Mouse (Mus musculus) liver, embryonic 16.5 days (tissue): ENCODE results near the gene Gja8. TPM values are rescaled to one million over a fixed set of nuclear protein-coding genes. Genes with fewer than 3 reads are reported as not detected.
A peak's percentile ranks its signal among the peaks of the same experiment; 100 is the strongest.

ENCODE experiments used
- ATAC-seq: fragments of 200-750 bp; cut with Nextera tagmentation; 2 replicates; pipeline ENCODE4 v1.8.0; 2017; ENCODE audit warnings: low read depth, mild to moderate bottlenecking, moderate number of reproducible peaks, moderate library complexity
- H3K27ac ChIP-seq: fragments of 300-500 bp; sonication (generic); 2 replicates; pipeline ENCODE4 v1.5.1; 2014; ENCODE audit warnings: mild to moderate bottlenecking, low read length
- H3K27me3 ChIP-seq: fragments of 300-500 bp; sonication (generic); 2 replicates; pipeline ENCODE4 v1.6.1; 2014; ENCODE audit warnings: low read depth, low read length, mixed read lengths; ENCODE audit not compliant: control insufficient read depth, insufficient read depth
- H3K36me3 ChIP-seq: fragments of 300-500 bp; sonication (generic); 2 replicates; pipeline ENCODE4 v1.6.1; 2014; ENCODE audit warnings: mild to moderate bottlenecking; ENCODE audit not compliant: control insufficient read depth, insufficient read depth
- H3K4me1 ChIP-seq: fragments of 300-500 bp; sonication (generic); 2 replicates; pipeline ENCODE4 v1.6.1; 2014; ENCODE audit warnings: low read depth, low read length, mixed read lengths; ENCODE audit not compliant: control insufficient read depth
- H3K4me2 ChIP-seq: fragments of 300-500 bp; sonication (generic); 2 replicates; pipeline ENCODE4 v1.6.1; 2014; ENCODE audit warnings: low read depth, low read length, mixed read lengths
- H3K4me3 ChIP-seq: fragments of 300-500 bp; sonication (generic); 2 replicates; pipeline ENCODE4 v1.5.1; 2014; ENCODE audit warnings: low read depth, mild to moderate bottlenecking, low read length
- H3K9ac ChIP-seq: fragments of 300-500 bp; sonication (generic); 2 replicates; pipeline ENCODE4 v1.6.1; 2014; ENCODE audit warnings: low read depth, low read length
- H3K9me3 ChIP-seq: fragments of 300-500 bp; sonication (generic); replicated peaks from 2 replicates; pipeline ENCODE4 v1.6.1; 2016; ENCODE audit warnings: low read length; ENCODE audit not compliant: control insufficient read depth
- WGBS: fragments of 180-500 bp; shearing (Covaris S2); extraction: QIAGEN DNeasy Blood & Tissue Kit; methylation state at CpG from one replicate; pipeline ENCODE4 v1.1.7; 2014; ENCODE audit not compliant: insufficient replicate concordance; 5-methylcytosine and 5-hydroxymethylcytosine counted together
- polyA plus RNA-seq: library from polyadenylated mRNA; unstranded; fragments of >200 nt; fragmentation: Nextera tagmentation; extraction: Ambion mirVana; gene quantifications from 2 replicates; pipeline ENCODE4 v1.2.1, GENCODE M21; 2015

Gene Gja8
- polyA plus RNA-seq, 1 experiment from 2014 or later = not detected

DNA sequence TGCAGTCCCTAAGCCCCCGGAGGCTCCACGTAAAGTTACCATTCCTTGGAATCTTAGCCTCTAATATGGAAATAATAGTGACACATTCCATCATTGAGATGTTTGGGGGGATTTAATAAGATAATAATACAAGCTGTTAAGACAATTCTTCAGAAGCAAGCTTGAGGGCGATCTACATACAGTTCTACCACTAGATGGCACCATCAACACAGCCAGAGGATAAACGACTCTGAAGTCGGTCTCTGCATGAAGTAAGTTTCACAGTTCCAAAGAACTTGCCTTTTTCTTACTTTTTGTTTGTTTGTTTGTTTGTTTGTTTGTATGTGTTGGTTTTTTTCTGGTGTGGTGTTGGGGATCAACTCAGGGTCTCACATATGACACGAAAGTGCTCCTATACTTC is 10.4 kb upstream of the Gja8 start:
- Histone ChIP-seq H3K4me2 (no peak overlapping the region), H3K36me3 (no peaks in the 10 kb centered on the region), H3K27ac (no peak overlapping the region), H3K9me3 (no peaks in the 10 kb centered on the region), H3K4me1 (no peaks in the 10 kb centered on the region), H3K27me3 (no peaks in the 10 kb centered on the region), H3K9ac (no peak overlapping the region), H3K4me3 (no peak overlapping the region)
- no peak for ATAC-seq
- WGBS = 6% methylated on average over 6 of the region's 6 CpGs

DNA sequence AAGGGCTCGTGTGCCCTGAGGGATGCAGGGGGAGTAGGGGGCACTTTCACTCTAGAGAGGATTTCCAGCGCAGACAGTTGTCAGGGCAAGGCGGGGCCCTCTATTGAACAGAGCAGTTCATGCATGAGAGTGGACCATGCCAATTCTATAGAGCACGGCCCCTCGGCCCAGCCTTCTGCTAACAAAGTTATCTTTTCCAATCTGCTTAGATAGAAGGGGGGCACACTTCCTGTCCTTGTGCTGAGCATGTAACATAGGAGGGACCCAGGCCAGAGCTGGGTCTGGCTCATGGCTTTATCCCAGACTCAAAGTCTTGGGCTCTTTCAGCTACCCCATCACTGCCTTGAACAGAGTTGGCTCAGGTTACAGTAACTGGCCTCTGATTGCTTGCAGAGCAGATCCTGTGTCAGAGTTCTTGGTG is 5.5 kb upstream of the Gja8 start:
- WGBS = 50% methylated on average over 5 of the region's 5 CpGs

DNA sequence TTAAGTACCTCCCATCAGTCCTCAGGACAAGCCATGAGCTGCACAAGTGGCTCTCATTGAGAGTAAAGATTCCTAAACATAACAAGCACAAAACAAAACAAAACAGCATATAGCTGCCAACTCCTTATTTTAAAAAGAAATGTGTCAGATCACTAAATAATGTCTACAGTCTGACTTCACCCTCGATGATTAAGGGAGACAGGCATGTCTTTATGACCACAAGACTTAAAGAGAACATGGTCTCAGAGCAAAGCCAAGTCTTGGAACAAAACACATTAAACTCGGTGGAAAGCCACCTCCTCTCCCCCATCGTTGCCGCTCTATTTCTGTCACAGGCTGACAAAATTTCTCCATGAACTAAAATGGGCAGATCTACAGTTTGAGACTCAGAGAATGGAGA is 1.2 kb downstream of the Gja8 start:
- no peaks in the 10 kb centered on the region for H3K4me1 ChIP-seq
- H3K36me3 ChIP-seq = no peaks in the 10 kb centered on the region
- H3K4me2 ChIP-seq = no peak overlapping the region
- ATAC-seq = no peak
- no peak overlapping the region for H3K9ac ChIP-seq
- H3K9me3 ChIP-seq = no peaks in the 10 kb centered on the region
- H3K27ac ChIP-seq = no peak overlapping the region
- H3K4me3 ChIP-seq = no peak overlapping the region
- 65% methylated on average over 4 of the region's 4 CpGs for WGBS
- no peaks in the 10 kb centered on the region for H3K27me3 ChIP-seq

More for the DNA sequence above, 5.5 kb upstream of the Gja8 start:
- H3K4me2 ChIP-seq = no peak overlapping the region
- no peaks in the 10 kb centered on the region for H3K9me3 ChIP-seq
- H3K27me3 ChIP-seq = no peaks in the 10 kb centered on the region
- H3K4me3 ChIP-seq = no peak overlapping the region
- H3K27ac ChIP-seq = no peak overlapping the region
- ATAC-seq = no peak
- H3K36me3 ChIP-seq = no peaks in the 10 kb centered on the region
- H3K9ac ChIP-seq = no peak overlapping the region
- H3K4me1 ChIP-seq = no peaks in the 10 kb centered on the region

DNA sequence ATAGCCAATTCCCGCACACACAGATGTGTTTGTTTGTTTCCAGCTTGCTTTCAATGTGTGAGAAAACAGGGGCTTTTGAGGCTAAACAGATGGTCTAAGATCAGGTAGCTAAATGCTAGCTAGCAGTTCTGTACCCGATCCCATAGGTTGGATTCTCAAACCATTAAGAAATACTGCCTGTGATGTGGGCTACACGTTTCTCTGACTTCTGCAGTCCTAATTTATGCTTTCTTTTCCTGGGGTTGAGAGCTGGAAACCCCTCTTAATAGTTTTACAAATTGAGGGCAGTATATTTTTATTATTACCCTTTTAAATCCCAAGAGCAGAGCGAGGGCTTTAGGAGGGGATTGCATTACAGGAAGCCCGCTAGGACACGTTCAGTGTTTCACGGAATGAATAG is 4.8 kb downstream of the Gja8 start:
- Histone ChIP-seq H3K4me1 (no peaks in the 10 kb centered on the region), H3K4me2 (no peak overlapping the region), H3K9ac (no peak overlapping the region), H3K27ac (no peak overlapping the region), H3K4me3 (no peak overlapping the region), H3K36me3 (no peaks in the 10 kb centered on the region), H3K27me3 (no peaks in the 10 kb centered on the region), H3K9me3 (no peaks in the 10 kb centered on the region)
- WGBS = 57% methylated on average over 7 of the region's 7 CpGs
- no peak for ATAC-seq

DNA sequence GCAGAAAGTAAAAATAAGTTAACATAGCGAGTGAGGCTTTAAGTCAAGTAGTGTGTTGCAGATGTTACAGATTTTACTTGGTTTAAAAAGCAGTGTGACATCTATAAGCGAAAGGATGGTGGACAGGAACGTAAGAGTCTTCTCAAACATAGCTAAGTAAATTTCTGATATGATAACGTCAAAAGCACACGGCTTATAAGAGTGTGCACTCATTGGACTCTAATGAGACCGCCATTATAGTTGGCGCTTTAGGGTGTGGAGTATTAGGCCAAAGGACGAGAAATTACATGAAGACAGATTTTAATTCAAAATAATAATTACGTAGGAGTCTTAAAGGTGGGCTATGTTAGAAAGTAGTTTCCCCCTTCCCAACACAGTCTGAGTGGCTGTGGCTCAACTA is 20.2 kb downstream of the Gja8 start:
- WGBS = 34% methylated on average over 9 of the region's 9 CpGs
- ATAC-seq = no peak
- Histone ChIP-seq H3K36me3 (no peaks in the 10 kb centered on the region), H3K9ac (peak overlapping the region; percentile 91), H3K4me3 (peak overlapping the region; percentile 99), H3K27ac (no peak overlapping the region), H3K27me3 (peaks cover 10% of the 10 kb centered on the region), H3K4me1 (peaks cover 15% of the 10 kb centered on the region), H3K9me3 (no peaks in the 10 kb centered on the region), H3K4me2 (peak overlapping the region; percentile 94)

DNA sequence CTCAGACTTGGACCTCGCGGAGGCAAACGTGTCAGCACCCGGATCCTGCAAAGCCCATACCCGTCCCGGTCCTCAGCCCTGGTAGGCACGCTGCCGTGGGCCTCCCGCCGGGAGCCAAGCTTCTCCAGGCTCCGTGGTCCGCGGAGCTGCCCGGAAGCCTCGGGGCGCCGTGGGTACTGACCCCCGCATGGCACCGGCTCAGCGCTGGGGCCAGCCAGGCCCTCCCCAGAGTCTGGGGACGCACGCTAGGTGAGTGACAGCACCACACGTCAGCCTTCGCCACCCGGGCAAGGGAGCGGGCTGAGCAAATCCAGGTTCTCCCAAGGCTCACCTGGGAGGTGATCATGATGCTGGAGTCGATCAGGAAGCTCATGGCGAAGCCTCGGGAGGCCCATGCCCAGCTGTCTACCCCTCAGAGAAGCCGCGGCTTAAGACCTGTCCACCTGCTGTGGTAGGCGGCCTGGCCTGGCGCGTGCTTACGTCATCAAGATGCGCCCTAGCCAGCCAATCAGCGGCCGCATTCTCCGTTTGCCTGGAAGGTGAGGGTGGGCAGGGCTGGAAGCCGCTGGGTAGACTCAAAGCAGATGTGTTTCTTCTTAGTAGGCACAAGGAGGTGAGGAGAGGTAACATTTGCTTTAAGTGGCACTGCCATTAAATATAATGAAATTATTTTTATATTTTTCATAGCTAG is 20.8 kb downstream of the Gja8 start, which contains the start of gene Gpr89:
TSS of gene Gpr89 (minus strand) at position 496 of the 691 bp plus-strand sequence.
- Histone ChIP-seq H3K4me3 (peak within 1 kb of the TSS; percentile 99), H3K9me3 (no peaks in the 10 kb centered on the region), H3K27ac (peak within 1 kb of the TSS; percentile 24; the same call in 1 of the 2 replicates), H3K4me1 (peaks cover 15% of the 10 kb centered on the region), H3K36me3 (no peaks in the 10 kb centered on the region), H3K4me2 (peak within 1 kb of the TSS; percentile 94), H3K27me3 (peaks cover 10% of the 10 kb centered on the region), H3K9ac (peak within 1 kb of the TSS; percentile 91)
- WGBS = under 1% methylated on average over 40 of the region's 40 CpGs
- peak; percentile 97 for ATAC-seq

DNA sequence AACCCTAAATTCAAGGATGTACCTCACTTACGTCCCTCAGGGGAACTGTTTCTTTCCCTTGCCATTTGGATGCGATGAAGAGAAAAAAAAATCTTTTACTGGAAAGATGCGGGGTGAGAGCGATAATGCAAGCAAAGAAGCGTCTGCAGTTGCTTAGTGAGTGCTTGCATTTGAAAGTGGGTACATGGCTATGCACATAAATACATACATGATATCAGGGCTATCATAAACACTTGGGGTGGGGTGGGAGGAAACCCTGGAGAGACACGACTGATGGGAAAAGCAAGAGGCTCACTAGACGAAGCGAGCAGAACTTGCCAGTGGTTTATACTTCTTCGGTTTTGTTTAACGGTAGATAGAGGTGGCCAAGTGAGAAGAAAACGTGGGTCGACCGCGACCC is 21.4 kb downstream of the Gja8 start, which contains the start of gene Gja5:
TSS of gene Gja5 (plus strand) at position 301 of the 400 bp plus-strand sequence.
- Histone ChIP-seq H3K9ac (peak within 1 kb of the TSS; percentile 91), H3K36me3 (no peaks in the 10 kb centered on the region), H3K4me3 (peak within 1 kb of the TSS; percentile 99), H3K27me3 (peaks cover 10% of the 10 kb centered on the region), H3K27ac (peak within 1 kb of the TSS; percentile 24; the same call in 1 of the 2 replicates), H3K4me2 (peak within 1 kb of the TSS; percentile 94), H3K9me3 (no peaks in the 10 kb centered on the region), H3K4me1 (peaks cover 15% of the 10 kb centered on the region)
- WGBS = 10% methylated on average over 14 of the region's 14 CpGs
- no peak for ATAC-seq

DNA sequence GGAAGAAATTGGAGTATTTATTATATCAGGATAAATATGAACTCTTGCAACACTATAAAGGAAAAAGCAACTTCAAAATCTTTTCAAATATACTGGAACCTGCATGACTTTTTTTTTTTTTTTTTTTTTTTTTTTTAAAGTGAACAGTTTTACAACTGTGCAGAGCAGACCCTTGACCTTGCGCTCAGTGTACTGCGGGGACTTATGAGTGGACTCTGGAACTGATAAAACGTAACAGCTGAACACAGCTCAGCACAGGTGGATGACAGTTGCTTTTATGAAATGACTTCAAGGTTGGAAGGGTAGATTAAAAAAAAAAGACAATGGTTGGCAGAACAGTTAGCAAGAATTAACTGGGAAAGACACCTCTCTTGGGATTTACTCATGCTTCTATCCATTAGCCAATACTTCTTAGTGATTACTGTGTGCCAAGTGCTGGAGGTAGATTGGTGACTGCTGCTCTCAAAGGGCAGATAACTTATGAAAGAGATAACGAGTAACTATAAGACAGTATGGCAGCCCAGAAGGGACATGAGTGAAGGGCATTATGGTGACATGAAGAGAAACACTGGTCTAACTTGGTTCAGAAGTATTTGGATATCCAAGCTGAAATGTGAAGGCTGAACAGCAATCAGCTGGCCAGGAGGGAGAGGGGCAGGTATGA is 23.4 kb downstream of the Gja8 start:
- Histone ChIP-seq H3K4me1 (peaks cover 15% of the 10 kb centered on the region), H3K27ac (no peak overlapping the region), H3K27me3 (peaks cover 5% of the 10 kb centered on the region; the same call in 1 of the 2 replicates), H3K9me3 (no peaks in the 10 kb centered on the region), H3K4me3 (no peak overlapping the region), H3K36me3 (no peaks in the 10 kb centered on the region), H3K9ac (no peak overlapping the region), H3K4me2 (no peak overlapping the region)
- no peak for ATAC-seq
- 55% methylated on average over 4 of the region's 4 CpGs for WGBS

DNA sequence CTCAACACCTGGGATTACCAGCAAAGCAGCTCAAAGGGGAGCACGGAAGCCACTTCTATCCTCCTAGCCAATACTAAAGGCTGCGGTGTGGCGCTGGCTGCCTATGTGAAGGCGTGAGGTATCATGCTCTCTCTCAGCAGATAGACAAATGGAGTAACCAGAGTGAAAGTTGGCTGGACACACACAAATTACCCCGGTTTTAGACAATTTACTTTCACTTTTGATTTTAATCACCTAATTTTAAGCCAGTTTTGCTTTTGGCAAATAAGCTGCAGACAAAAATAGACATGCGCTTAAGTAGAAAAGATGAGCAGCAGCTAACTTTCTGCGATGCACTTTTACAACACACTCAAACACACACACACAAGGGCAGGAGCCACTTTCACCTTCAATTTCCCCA is 42.1 kb downstream of the Gja8 start:
- no peak for ATAC-seq
- H3K4me3 ChIP-seq = no peak overlapping the region
- H3K36me3 ChIP-seq = peaks cover 3% of the 10 kb centered on the region; the same call in 1 of the 2 replicates
- H3K4me1 ChIP-seq = no peaks in the 10 kb centered on the region
- WGBS = 85% methylated on average over 7 of the region's 7 CpGs
- no peak overlapping the region for H3K9ac ChIP-seq
- no peaks in the 10 kb centered on the region for H3K27me3 ChIP-seq
- H3K27ac ChIP-seq = no peak overlapping the region
- H3K9me3 ChIP-seq = no peaks in the 10 kb centered on the region
- H3K4me2 ChIP-seq = no peak overlapping the region
